Mouse (Mus musculus) forebrain, embryonic 14.5 days (tissue): Measurements from ENCODE around the gene Maz. TPM values are rescaled to one million over a fixed set of nuclear protein-coding genes. Genes with fewer than 3 reads are reported as not detected.

Source experiments
- ATAC-seq: fragments of 200-750 bp; cut with Nextera tagmentation; 2 replicates; pipeline ENCODE4 v1.8.0; 2017; ENCODE audit warnings: mild to moderate bottlenecking, moderate library complexity
- DNase-seq: peaks from one replicate; pipeline ENCODE4 v3.0.0-alpha.2; 2015; ENCODE audit warnings: low spot score
- H3K27ac ChIP-seq: fragments of 300-500 bp; sonication (generic); 2 replicates; pipeline ENCODE4 v1.5.1; 2014; ENCODE audit warnings: low read depth, mild to moderate bottlenecking, control low read depth, low read length, moderate library complexity
- H3K27me3 ChIP-seq: fragments of 300-500 bp; sonication (generic); replicated peaks from 2 replicates; pipeline ENCODE4 v1.6.1; 2014; ENCODE audit warnings: low read length, control low read depth, mixed read lengths; ENCODE audit not compliant: control insufficient read depth, insufficient read depth
- H3K36me3 ChIP-seq: fragments of 300-500 bp; sonication (generic); 2 replicates; pipeline ENCODE4 v1.6.1; 2014; ENCODE audit warnings: low read length, control low read depth; ENCODE audit not compliant: control insufficient read depth, insufficient read depth
- H3K4me1 ChIP-seq: fragments of 300-500 bp; sonication (generic); 2 replicates; pipeline ENCODE4 v1.6.1; 2014; ENCODE audit warnings: antibody characterized with exemption, low read length, control low read depth; ENCODE audit not compliant: control insufficient read depth, insufficient read depth
- H3K4me2 ChIP-seq: fragments of 300-500 bp; sonication (generic); 2 replicates; pipeline ENCODE4 v1.6.1; 2014; ENCODE audit warnings: mild to moderate bottlenecking, control low read depth, low read length
- H3K4me3 ChIP-seq: fragments of 300-500 bp; sonication (generic); 2 replicates; pipeline ENCODE4 v1.5.1; 2014; ENCODE audit warnings: low read depth, low read length, control low read depth
- H3K9ac ChIP-seq: fragments of 300-500 bp; sonication (generic); 2 replicates; pipeline ENCODE4 v1.6.1; 2014; ENCODE audit warnings: mild to moderate bottlenecking, low read length, control low read depth, moderate library complexity
- H3K9me3 ChIP-seq: fragments of 300-500 bp; sonication (generic); replicated peaks from 2 replicates; pipeline ENCODE4 v1.6.1; 2016; ENCODE audit warnings: low read length, control low read depth, mixed read lengths; ENCODE audit not compliant: control insufficient read depth
- WGBS: fragments of 180-500 bp; shearing (Covaris S2); extraction: QIAGEN DNeasy Blood & Tissue Kit; methylation state at CpG from one replicate; pipeline ENCODE4 v1.1.7; 2014; 5-methylcytosine and 5-hydroxymethylcytosine counted together
- microRNA-seq: library from miRNA; unstranded; fragments of <30 nt; microRNA quantifications from one replicate; pipeline ENCODE4, GENCODE M21; 2016
- polyA plus RNA-seq: library from polyadenylated mRNA; unstranded; fragments of >200 nt; fragmentation: Nextera tagmentation; extraction: Ambion mirVana; gene quantifications from 2 replicates; pipeline ENCODE4 v1.2.1, GENCODE M21; 2014

Maz gene
- polyA plus RNA-seq, 1 experiment from 2014 or later: 54.1 TPM

DNA sequence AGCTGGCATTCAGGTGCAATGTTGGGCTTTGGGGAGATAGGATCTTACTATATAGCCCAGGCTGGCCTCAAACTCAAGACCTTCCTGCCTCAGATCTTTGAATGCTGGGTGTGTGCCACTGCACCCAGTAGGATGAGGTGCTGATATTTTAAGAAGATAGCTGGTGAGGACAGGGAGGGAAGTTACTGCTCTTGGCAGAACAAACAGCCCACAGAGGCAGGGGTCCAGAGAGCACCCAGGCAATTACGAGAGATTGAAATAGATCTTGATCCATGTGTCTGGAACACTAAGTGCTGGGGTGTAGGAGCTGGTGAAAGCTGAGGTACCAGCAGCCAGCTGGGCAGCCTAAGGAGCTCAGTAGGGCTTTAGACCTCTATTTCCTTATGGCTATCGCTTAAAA, 45.2 kb downstream of the Maz start:
- Histone ChIP-seq H3K4me3 (no peak overlapping the region), H3K27me3 (no peaks in the 10 kb centered on the region), H3K27ac (no peak overlapping the region), H3K9ac (no peak overlapping the region), H3K4me2 (no peak overlapping the region), H3K9me3 (no peaks in the 10 kb centered on the region), H3K4me1 (peaks cover 3% of the 10 kb centered on the region; the same call in 1 of the 2 replicates), H3K36me3 (peaks cover 28% of the 10 kb centered on the region)
- DNase-seq (no peak), ATAC-seq (no peak)
- 82% methylated on average over 2 of the region's 2 CpGs for WGBS

DNA sequence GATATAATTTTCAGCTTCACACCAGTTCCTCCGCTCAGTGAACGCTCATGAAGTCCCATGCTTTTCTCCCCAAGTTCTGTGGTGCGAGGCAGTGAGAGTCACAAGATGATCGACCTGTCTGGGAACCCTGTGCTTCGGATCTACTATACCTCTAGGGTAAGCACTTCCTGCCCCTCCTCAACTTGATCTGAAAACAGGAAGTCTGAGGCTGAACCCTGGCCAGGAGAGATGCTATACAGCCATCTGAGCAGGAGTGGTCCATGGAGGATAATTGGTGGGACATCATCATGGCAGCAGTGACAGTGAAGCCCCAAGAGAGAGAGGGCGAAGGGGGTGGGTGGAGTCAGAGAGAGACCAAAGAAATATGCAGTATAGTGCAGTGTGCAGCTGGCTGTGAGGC, 48.0 kb downstream of the Maz start:
- Histone ChIP-seq H3K27ac (no peak overlapping the region), H3K9ac (no peak overlapping the region), H3K4me3 (no peak overlapping the region), H3K4me2 (no peak overlapping the region), H3K4me1 (peaks cover 7% of the 10 kb centered on the region), H3K36me3 (peaks cover 28% of the 10 kb centered on the region), H3K27me3 (no peaks in the 10 kb centered on the region), H3K9me3 (no peaks in the 10 kb centered on the region)
- DNase-seq (no peak), ATAC-seq (no peak)
- 95% methylated on average over 6 of the region's 6 CpGs for WGBS

DNA sequence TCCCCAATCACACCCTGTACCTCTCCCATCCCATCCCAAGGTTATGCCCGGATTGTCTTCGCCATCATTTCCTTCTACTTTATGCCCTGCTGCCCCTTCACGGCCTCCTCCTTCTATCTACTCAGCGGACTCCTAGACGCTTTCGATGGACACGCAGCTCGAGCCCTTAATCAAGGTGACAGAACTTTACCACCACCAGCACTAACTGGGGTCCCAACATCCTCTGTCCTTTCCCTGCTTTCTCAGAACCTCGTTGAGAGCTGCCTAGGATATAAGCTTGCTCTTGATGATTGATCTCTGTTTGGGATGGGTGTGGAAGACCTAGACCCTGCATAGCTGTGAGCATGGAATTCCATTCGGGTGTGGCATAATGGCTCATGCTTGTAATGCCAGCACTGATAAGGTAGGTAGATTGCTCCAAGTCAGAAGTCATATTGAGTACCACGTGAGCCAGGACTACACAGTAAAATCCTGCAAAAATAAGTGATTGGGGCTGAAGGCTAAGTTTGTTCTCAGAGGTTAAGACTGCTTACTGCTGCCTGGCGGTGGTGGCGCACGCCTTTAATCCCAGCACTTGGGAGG, 49.9 kb downstream of the Maz start:
- 30% methylated on average over 14 of the region's 14 CpGs for WGBS
- Histone ChIP-seq H3K4me2 (peak overlapping the region; percentile 57), H3K27me3 (no peaks in the 10 kb centered on the region), H3K4me3 (peak overlapping the region; percentile 100), H3K36me3 (peaks cover 28% of the 10 kb centered on the region), H3K9me3 (no peaks in the 10 kb centered on the region), H3K4me1 (peaks cover 7% of the 10 kb centered on the region), H3K27ac (peak overlapping the region; percentile 97), H3K9ac (peak overlapping the region; percentile 98)
- 0 out of 2 replicates have a peak, but pooled peaks have one; percentile 2 for ATAC-seq
- DNase-seq: no peak

DNA sequence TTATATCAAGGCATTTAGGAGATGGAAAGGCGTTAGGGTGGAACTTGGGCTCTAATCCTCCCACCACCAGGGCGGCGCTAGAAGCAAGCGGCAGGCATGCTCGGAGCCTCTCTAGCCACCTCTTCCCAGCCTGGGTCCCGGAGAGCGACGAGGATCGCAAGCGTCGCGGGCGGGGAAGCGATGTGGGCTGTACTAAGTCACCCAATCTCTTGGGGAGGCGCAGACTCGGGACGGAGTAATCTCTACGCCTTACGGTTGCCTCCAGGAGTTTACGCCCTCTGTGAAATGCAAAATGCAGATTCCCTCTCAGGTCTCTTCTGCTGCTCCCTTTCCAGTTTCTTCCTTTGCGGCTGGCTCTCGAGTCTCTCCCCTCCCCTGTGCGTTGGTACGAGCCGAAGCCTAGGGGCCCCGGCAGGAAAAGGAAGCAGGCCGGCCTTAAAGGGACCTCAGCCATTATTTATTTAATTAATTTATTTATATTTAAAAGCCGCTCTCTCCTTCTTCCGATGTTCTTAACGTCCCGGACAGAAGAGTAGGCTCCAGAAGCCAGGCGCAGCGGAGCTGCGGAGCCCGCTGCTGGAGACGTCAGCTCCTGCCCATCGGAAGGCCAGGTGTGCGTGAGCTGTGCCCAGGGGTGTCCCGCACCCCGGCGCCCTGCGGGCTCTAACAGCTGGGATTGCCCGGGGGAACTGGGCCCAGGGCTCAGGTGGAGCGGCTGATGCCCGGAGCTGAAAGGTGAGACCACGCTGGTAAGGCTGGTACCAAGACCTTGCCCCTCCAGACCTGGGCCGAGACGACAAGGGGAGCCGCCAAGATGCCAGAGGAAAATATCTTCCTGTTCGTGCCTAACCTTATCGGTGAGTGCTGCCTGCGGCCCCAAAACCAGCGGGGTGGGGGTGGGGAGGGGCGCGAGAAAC, 50.6 kb downstream of the Maz start, which contains the start of gene Cdiptos:
Gene Cdiptos (minus strand): TSS at position 149 of the 917 bp plus-strand sequence.
- H3K4me3 ChIP-seq: peak within 1 kb of the TSS; percentile 100
- H3K36me3 ChIP-seq: peaks cover 28% of the 10 kb centered on the region
- H3K4me2 ChIP-seq: peak within 1 kb of the TSS; percentile 57
- no peaks in the 10 kb centered on the region for H3K9me3 ChIP-seq
- DNase-seq: peak; percentile 98
- peak within 1 kb of the TSS; percentile 97 for H3K27ac ChIP-seq
- peaks cover 7% of the 10 kb centered on the region for H3K4me1 ChIP-seq
- peak; percentile 97 for ATAC-seq
- H3K9ac ChIP-seq: peak within 1 kb of the TSS; percentile 98
- H3K27me3 ChIP-seq: no peaks in the 10 kb centered on the region
- WGBS: under 1% methylated on average over 55 of the region's 55 CpGs

DNA sequence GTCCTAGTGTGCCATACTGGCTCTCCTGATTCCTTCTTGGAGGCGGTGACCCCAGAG, 51.1 kb downstream of the Maz start, which contains the start of gene Cdipt:
Gene Cdipt (plus strand): TSS at position 22 of the 57 bp plus-strand sequence.
- peak within 1 kb of the TSS; percentile 57 for H3K4me2 ChIP-seq
- ATAC-seq (no peak), DNase-seq (no peak)
- no peaks in the 10 kb centered on the region for H3K9me3 ChIP-seq
- no peaks in the 10 kb centered on the region for H3K27me3 ChIP-seq
- 0% methylated on average over 1 of the region's 1 CpGs for WGBS
- peaks cover 30% of the 10 kb centered on the region for H3K36me3 ChIP-seq
- H3K9ac ChIP-seq: peak within 1 kb of the TSS; percentile 98
- H3K4me3 ChIP-seq: peak within 1 kb of the TSS; percentile 100
- peak within 1 kb of the TSS; percentile 97 for H3K27ac ChIP-seq
- H3K4me1 ChIP-seq: peaks cover 7% of the 10 kb centered on the region

GRCm38 (mm10) chr7:126975493-126975892, 51.3 kb downstream of the Maz start:
- WGBS: 13% methylated on average over 8 of the region's 8 CpGs
- ATAC-seq (no peak), DNase-seq (no peak)
- peaks cover 30% of the 10 kb centered on the region for H3K36me3 ChIP-seq
- no peak overlapping the region for H3K27ac ChIP-seq
- H3K4me2 ChIP-seq: peak overlapping the region; percentile 57; the same call in 1 of the 2 replicates
- H3K27me3 ChIP-seq: no peaks in the 10 kb centered on the region
- H3K4me1 ChIP-seq: peaks cover 7% of the 10 kb centered on the region
- H3K9ac ChIP-seq: 0 out of 2 replicates have a peak overlapping the region, but pooled peaks have one; percentile 26
- H3K9me3 ChIP-seq: no peaks in the 10 kb centered on the region
- peak overlapping the region; percentile 100; the same call in 1 of the 2 replicates for H3K4me3 ChIP-seq

Small RNAs within 50 kb of the gene (microRNA-seq; reads per million reads assigned to microRNA genes)
- gene Gm44343: not detected

Other genes starting within 250 kb of the Maz start
- gene Tbx6, start 245.6 kb downstream of the Maz start, polyA plus RNA-seq: 0.42 and 0.47 TPM in 2 replicates
- gene Ppp4c, start 234.5 kb downstream of the Maz start, polyA plus RNA-seq: 231 and 256 TPM in 2 replicates
- gene Fam57b, start 229.4 kb downstream of the Maz start, polyA plus RNA-seq: 31.3 and 37.4 TPM in 2 replicates
- not detected in 2 replicates for gene 4930451I11Rik, start 195.4 kb downstream of the Maz start, polyA plus RNA-seq
- 4.9 and 6.7 TPM in 2 replicates for gene Doc2a, start 179.6 kb downstream of the Maz start, polyA plus RNA-seq
- 12.0 and 13.7 TPM in 2 replicates for gene Hirip3, start 165.1 kb downstream of the Maz start, polyA plus RNA-seq
- 91.3 and 104 TPM in 2 replicates for gene Ino80e, start 164.7 kb downstream of the Maz start, polyA plus RNA-seq
- gene Taok2, start 142.3 kb downstream of the Maz start, polyA plus RNA-seq: 25.9 and 31.0 TPM in 2 replicates
- 34.3 and 44.9 TPM in 2 replicates for gene Tmem219, start 104.1 kb downstream of the Maz start, polyA plus RNA-seq
- gene Kctd13, start 98.2 kb downstream of the Maz start, polyA plus RNA-seq: 69.3 and 89.2 TPM in 2 replicates
- gene Asphd1, start 77.5 kb downstream of the Maz start, polyA plus RNA-seq: 4.4 and 6.0 TPM in 2 replicates
- gene Sez6l2, start 76.5 kb downstream of the Maz start, polyA plus RNA-seq: 33.8 and 34.6 TPM in 2 replicates
- 92.4 and 96.0 TPM in 2 replicates for gene Cdipt, start 51.1 kb downstream of the Maz start, polyA plus RNA-seq
- 0.51 and 1.0 TPM in 2 replicates for gene Cdiptos, start 50.9 kb downstream of the Maz start, polyA plus RNA-seq
- 1.8 and 2.7 TPM in 2 replicates for gene Mvp, start 12.4 kb downstream of the Maz start, polyA plus RNA-seq
- 0.34 and 0.74 TPM in 2 replicates for gene Pagr1b, start 10.6 kb downstream of the Maz start, polyA plus RNA-seq
- 22.3 and 25.1 TPM in 2 replicates for gene Pagr1a, start 9.7 kb downstream of the Maz start, polyA plus RNA-seq
- 65.0 and 68.5 TPM in 2 replicates for gene Gm42742, start 5.9 kb downstream of the Maz start, polyA plus RNA-seq
- gene Prrt2, start 5.8 kb downstream of the Maz start, polyA plus RNA-seq: 13.7 and 20.1 TPM in 2 replicates
- gene Kif22, start 15.4 kb upstream of the Maz start, polyA plus RNA-seq: 75.9 and 91.8 TPM in 2 replicates
- not detected in 2 replicates for gene Zg16, start 60.3 kb upstream of the Maz start, polyA plus RNA-seq
- 1.5 and 2.2 TPM in 2 replicates for gene AI467606, start 64.3 kb upstream of the Maz start, polyA plus RNA-seq
- gene Qprt, start 95.2 kb upstream of the Maz start, polyA plus RNA-seq: 0.66 and 0.91 TPM in 2 replicates
- gene Spn, start 110.8 kb upstream of the Maz start, polyA plus RNA-seq: not detected in 2 replicates
- 73.6 and 78.6 TPM in 2 replicates for gene Cd2bp2, start 169.0 kb upstream of the Maz start, polyA plus RNA-seq
- 13.6 and 13.7 TPM in 2 replicates for gene Tbc1d10b, start 181.4 kb upstream of the Maz start, polyA plus RNA-seq
- gene Mylpf, start 181.9 kb upstream of the Maz start, polyA plus RNA-seq: 4.6 and 5.3 TPM in 2 replicates
- 29.4 and 36.7 TPM in 2 replicates for gene Zfp553, start 206.0 kb upstream of the Maz start, polyA plus RNA-seq
- gene Sept1, start 206.1 kb upstream of the Maz start, polyA plus RNA-seq: 11.3 and 15.1 TPM in 2 replicates
- 53.2 and 57.4 TPM in 2 replicates for gene Zfp771, start 217.2 kb upstream of the Maz start, polyA plus RNA-seq
- gene Dctpp1, start 233.7 kb upstream of the Maz start, polyA plus RNA-seq: 169 and 219 TPM in 2 replicates
- gene Sephs2, start 247.0 kb upstream of the Maz start, polyA plus RNA-seq: 59.4 and 62.5 TPM in 2 replicates